Mouse (Mus musculus): ENCODE data around the gene Sema7a. TPM values are rescaled to one million over a fixed set of nuclear protein-coding genes. Genes with fewer than 3 reads are reported as not detected.

Sema7a gene
- polyA plus RNA-seq, 1 experiment from 2014 or later, result 0.13 TPM

DNA sequence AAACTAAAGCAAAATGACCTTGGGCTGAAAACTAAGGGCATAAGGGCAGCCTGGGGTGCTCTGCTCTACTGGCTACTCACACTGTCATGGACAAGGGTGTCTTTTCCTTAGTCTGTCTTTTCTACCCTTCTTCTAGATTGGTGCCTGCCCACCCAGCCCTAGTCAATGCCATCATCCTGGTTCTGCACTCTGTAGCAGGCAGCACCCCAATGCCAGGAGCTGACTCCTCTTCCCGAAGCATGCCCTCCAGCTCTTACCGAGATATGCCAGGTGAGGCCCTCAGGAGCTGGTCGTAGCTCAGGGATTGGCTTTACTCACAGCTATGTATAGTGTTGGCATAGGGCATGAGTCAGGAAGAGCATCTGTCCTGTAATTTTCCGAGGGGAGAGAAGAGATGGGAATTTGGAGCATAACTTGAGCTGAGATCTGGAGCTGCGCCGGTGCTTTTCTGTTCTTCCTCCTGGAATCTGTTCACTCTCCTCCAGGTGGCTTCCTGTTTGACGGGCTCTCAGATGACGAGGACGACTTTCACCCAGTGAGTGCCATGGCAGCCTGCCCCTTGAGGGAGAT lies 18.3 kb upstream of the Sema7a start:
- ATAC-seq (ENCODE audit: extremely low read depth, insufficient number of reproducible peaks, low FRiP score, low TSS enrichment), result no peak
- Histone ChIP-seq H3K36me3 (peaks cover 93% of the 10 kb centered on the region), H3K9me3 (no peaks in the 10 kb centered on the region)

DNA sequence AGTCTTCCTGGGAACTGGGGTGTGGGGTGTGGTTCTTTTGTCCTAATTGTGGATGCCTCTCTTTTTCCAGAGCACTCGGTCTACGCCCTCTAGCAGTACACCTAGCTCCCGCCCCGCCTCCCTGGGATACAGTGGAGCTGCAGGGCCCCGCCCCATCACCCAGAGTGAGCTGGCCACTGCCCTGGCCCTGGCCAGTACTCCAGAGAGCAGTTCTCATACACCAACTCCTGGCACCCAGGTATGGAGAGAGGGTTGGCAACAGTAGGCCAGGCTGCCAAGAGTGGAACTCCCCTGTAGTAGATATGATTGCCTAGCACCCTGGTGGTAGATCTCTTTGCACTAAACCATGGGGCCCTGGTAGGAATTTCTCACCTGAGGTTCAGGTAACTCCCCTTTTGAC lies 17.5 kb upstream of the Sema7a start:
- no peak for ATAC-seq (ENCODE audit: extremely low read depth, insufficient number of reproducible peaks, low FRiP score, low TSS enrichment)
- Histone ChIP-seq H3K4me1 (no peaks in the 10 kb centered on the region), H3K9me3 (no peaks in the 10 kb centered on the region), H3K4me2 (no peak overlapping the region), H3K36me3 (peaks cover 94% of the 10 kb centered on the region), H3K4me3 (no peak overlapping the region), H3K27ac (replicated peaks) (no peak overlapping the region), H3K27me3 (replicated peaks) (no peaks in the 10 kb centered on the region), H3K9ac (no peak overlapping the region)
- WGBS, result 88% methylated on average over 5 of the region's 5 CpGs

More for the DNA sequence above, 18.3 kb upstream of the Sema7a start:
- Histone ChIP-seq H3K4me2 (no peak overlapping the region), H3K27me3 (replicated peaks) (no peaks in the 10 kb centered on the region), H3K27ac (replicated peaks) (no peak overlapping the region), H3K4me3 (no peak overlapping the region), H3K9ac (no peak overlapping the region), H3K4me1 (no peaks in the 10 kb centered on the region)
- WGBS, result 86% methylated on average over 9 of the region's 9 CpGs

- H3K4me3 ChIP-seq, result no peak overlapping the region
- no peaks in the 10 kb centered on the region for H3K9me3 ChIP-seq
- no peak for ATAC-seq (ENCODE audit: extremely low read depth, insufficient number of reproducible peaks, low FRiP score, low TSS enrichment)
- no peak overlapping the region for H3K27ac ChIP-seq (replicated peaks)
- WGBS, result 86% methylated on average over 3 of the region's 3 CpGs
- no peaks in the 10 kb centered on the region for H3K27me3 ChIP-seq (replicated peaks)
- no peak overlapping the region for H3K4me2 ChIP-seq
- peaks cover 94% of the 10 kb centered on the region for H3K36me3 ChIP-seq
- no peaks in the 10 kb centered on the region for H3K4me1 ChIP-seq
- no peak overlapping the region for H3K9ac ChIP-seq
Measured at GRCm38 (mm10) chr9:57923046-57923445, 16.9 kb upstream of the Sema7a start.

DNA sequence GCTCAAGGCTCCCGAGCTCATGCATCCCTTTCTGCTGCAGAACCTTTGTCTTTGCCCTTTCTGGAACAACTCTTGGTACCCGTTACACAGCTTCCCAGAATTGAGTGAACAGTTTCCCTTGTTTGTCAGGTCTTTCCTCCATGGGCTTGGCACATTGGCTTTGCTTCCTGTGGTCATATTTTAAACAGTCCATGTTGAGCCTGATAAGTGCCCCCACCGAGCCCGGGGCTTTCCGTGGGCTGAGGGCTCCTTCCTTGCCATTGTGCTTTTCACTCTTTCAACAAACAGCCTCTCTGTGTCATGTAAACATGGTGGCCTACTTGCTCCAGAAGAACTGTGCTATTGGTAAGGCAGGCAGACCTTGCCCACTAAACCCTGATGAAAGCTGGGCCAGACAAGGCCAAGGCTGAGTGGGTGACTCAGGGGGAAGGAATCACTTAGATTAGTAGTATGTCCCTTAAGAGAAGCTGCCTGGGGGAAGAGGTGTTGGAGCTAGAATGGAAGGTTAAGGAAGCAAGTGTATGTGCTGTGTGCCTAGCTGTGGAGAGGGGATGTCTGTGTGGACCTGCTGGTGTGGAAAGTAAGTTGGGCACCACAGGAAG lies 8.6 kb upstream of the Sema7a start:
- Histone ChIP-seq H3K4me2 (no peak overlapping the region), H3K27ac (replicated peaks) (no peak overlapping the region), H3K9ac (no peak overlapping the region), H3K9me3 (no peaks in the 10 kb centered on the region), H3K4me3 (no peak overlapping the region), H3K36me3 (peaks cover 44% of the 10 kb centered on the region), H3K4me1 (no peaks in the 10 kb centered on the region), H3K27me3 (replicated peaks) (no peaks in the 10 kb centered on the region)
- 74% methylated on average over 5 of the region's 5 CpGs for WGBS
- no peak for ATAC-seq (ENCODE audit: extremely low read depth, insufficient number of reproducible peaks, low FRiP score, low TSS enrichment)

- Histone ChIP-seq H3K4me1 (no peaks in the 10 kb centered on the region), H3K4me2 (no peak overlapping the region), H3K27ac (replicated peaks) (no peak overlapping the region), H3K9me3 (no peaks in the 10 kb centered on the region), H3K27me3 (replicated peaks) (peaks cover 9% of the 10 kb centered on the region), H3K4me3 (no peak overlapping the region), H3K9ac (no peak overlapping the region), H3K36me3 (peaks cover 36% of the 10 kb centered on the region)
- no peak for ATAC-seq (ENCODE audit: extremely low read depth, insufficient number of reproducible peaks, low FRiP score, low TSS enrichment)
- 66% methylated on average over 3 of the region's 3 CpGs for WGBS
Measured at GRCm38 (mm10) chr9:57932253-57932652, 7.7 kb upstream of the Sema7a start.

GRCm38 (mm10) chr9:57932831-57933602 lies 6.9 kb upstream of the Sema7a start:
- Histone ChIP-seq H3K4me1 (no peaks in the 10 kb centered on the region), H3K4me3 (no peak overlapping the region), H3K4me2 (no peak overlapping the region), H3K36me3 (peaks cover 28% of the 10 kb centered on the region), H3K9me3 (no peaks in the 10 kb centered on the region), H3K27me3 (replicated peaks) (peaks cover 16% of the 10 kb centered on the region), H3K9ac (no peak overlapping the region), H3K27ac (replicated peaks) (no peak overlapping the region)
- 72% methylated on average over 6 of the region's 6 CpGs for WGBS
- ATAC-seq (ENCODE audit: extremely low read depth, insufficient number of reproducible peaks, low FRiP score, low TSS enrichment), result no peak

DNA sequence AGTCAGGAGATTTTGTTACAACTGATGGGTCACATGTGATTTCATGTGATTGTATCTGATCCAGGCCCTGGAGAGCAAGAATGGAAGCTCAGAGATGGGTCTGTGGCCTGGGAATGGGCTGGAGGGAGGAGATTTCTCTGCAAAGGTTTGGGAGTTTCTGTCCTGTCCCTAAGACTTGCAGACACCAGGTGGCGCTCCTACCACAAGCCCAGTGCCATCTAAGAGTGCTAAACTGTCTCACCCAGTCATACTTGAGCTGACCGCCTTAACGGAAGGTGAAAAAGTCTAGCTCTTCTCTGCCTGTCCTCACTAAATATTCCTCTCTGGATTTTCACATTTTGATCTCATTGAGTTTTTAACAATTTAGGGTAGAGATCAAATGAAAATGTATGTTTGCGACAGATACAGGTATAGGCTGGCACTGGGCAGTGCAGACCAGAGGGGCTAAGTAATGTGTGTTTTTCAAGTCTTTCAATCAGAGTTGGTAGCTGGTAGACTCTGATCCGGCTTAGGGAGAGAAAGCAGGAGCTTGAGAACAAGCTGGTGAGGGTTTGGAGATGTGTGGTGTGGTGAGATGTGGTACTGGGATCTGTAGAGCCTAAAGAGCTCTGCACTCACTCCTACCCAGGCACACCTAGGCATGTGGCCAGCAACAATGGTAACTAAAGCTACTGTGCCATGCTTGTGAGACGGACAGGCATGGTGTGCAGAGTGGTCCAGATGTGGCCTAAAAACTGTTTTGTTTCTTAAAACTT lies 4.1 kb upstream of the Sema7a start:
- WGBS, result 26% methylated on average over 6 of the region's 6 CpGs
- no peak for ATAC-seq (ENCODE audit: extremely low read depth, insufficient number of reproducible peaks, low FRiP score, low TSS enrichment)

GRCm38 (mm10) chr9:57937171-57937570 lies 2.7 kb upstream of the Sema7a start:
- H3K4me3 ChIP-seq, result no peak overlapping the region
- peaks cover 56% of the 10 kb centered on the region for H3K27me3 ChIP-seq (replicated peaks)
- WGBS, result 79% methylated on average over 4 of the region's 4 CpGs
- H3K36me3 ChIP-seq, result no peaks in the 10 kb centered on the region
- H3K9me3 ChIP-seq, result no peaks in the 10 kb centered on the region
- peaks cover 20% of the 10 kb centered on the region for H3K4me1 ChIP-seq
- no peak overlapping the region for H3K9ac ChIP-seq
- H3K4me2 ChIP-seq, result no peak overlapping the region
- no peak overlapping the region for H3K27ac ChIP-seq (replicated peaks)
- no peak for ATAC-seq (ENCODE audit: extremely low read depth, insufficient number of reproducible peaks, low FRiP score, low TSS enrichment)

More for the DNA sequence above, 4.1 kb upstream of the Sema7a start:
- Histone ChIP-seq H3K4me1 (peaks cover 10% of the 10 kb centered on the region), H3K27me3 (replicated peaks) (peaks cover 43% of the 10 kb centered on the region), H3K4me2 (no peak overlapping the region), H3K36me3 (no peaks in the 10 kb centered on the region), H3K27ac (replicated peaks) (no peak overlapping the region), H3K9ac (no peak overlapping the region), H3K9me3 (no peaks in the 10 kb centered on the region), H3K4me3 (no peak overlapping the region)

GRCm38 (mm10) chr9:57937651-57938050 lies 2.3 kb upstream of the Sema7a start:
- Histone ChIP-seq H3K27ac (replicated peaks) (no peak overlapping the region), H3K9me3 (no peaks in the 10 kb centered on the region), H3K27me3 (replicated peaks) (peaks cover 61% of the 10 kb centered on the region), H3K4me3 (no peak overlapping the region), H3K4me1 (peaks cover 21% of the 10 kb centered on the region), H3K4me2 (no peak overlapping the region), H3K36me3 (no peaks in the 10 kb centered on the region), H3K9ac (peak overlapping the region; percentile 19; the same call in 1 of the 2 replicates)
- no peak for ATAC-seq (ENCODE audit: extremely low read depth, insufficient number of reproducible peaks, low FRiP score, low TSS enrichment)
- 66% methylated on average over 6 of the region's 6 CpGs for WGBS

- peaks cover 69% of the 10 kb centered on the region for H3K27me3 ChIP-seq (replicated peaks)
- H3K4me3 ChIP-seq, result no peak overlapping the region
- H3K36me3 ChIP-seq, result no peaks in the 10 kb centered on the region
- 65% methylated on average over 5 of the region's 5 CpGs for WGBS
- ATAC-seq (ENCODE audit: extremely low read depth, insufficient number of reproducible peaks, low FRiP score, low TSS enrichment), result no peak
- no peak overlapping the region for H3K9ac ChIP-seq
- no peak overlapping the region for H3K4me2 ChIP-seq
- H3K27ac ChIP-seq (replicated peaks), result no peak overlapping the region
- peaks cover 21% of the 10 kb centered on the region for H3K4me1 ChIP-seq
- H3K9me3 ChIP-seq, result no peaks in the 10 kb centered on the region
Measured at GRCm38 (mm10) chr9:57938225-57939055, 1.5 kb upstream of the Sema7a start.
